Comparison of ENCODE assay signal across 14 mouse cellular contexts in genomic region chr6:97718184-97718910, GRCm38 (mm10).
DNase-seq lines count a peak whose midpoint lies in the region; ATAC-seq and TF ChIP-seq lines count a peak whose summit lies in the region.
"Had no signal": no experiment of that assay in that cellular context is flagged by ENCODE, and none has a peak within 500 bp of the region (broad histone marks: within the 10 kb centered on the region; RNA-seq: fewer than 3 reads in every experiment).

No protein-coding gene starts in this region.

- 0 out of 2 replicates have a peak, but pooled peaks have one; percentile 28 for ATAC-seq in lung, postnatal 0 days
- ATAC-seq in neural tube, embryonic 14.5 days (ENCODE audit: low read depth): peak; percentile 28; the same call in 1 of the 2 replicates
- ATAC-seq: forebrain, embryonic 13.5 days had no signal

- H3K27ac ChIP-seq in heart, adult 2 months: no peak overlapping the region
- H3K27ac ChIP-seq in lung, postnatal 0 days (ENCODE audit: low read length): no peak overlapping the region
- no peak overlapping the region for H3K27ac ChIP-seq in ES-E14 (ENCODE audit: insufficient read depth, low read depth, low read length, poor library complexity, severe bottlenecking)
- H3K27ac ChIP-seq in neural tube, embryonic 14.5 days (ENCODE audit: low read depth, low read length): no peak overlapping the region
- H3K27ac ChIP-seq: forebrain, embryonic 13.5 days had no signal

- 59% methylated on average over 6 of the region's 6 CpGs for WGBS in heart, adult 2 months
- WGBS in lung, postnatal 0 days: 46% methylated on average over 6 of the region's 6 CpGs
- WGBS in neural tube, embryonic 14.5 days: 20% methylated on average over 6 of the region's 6 CpGs

- no peak for TF ChIP-seq CTCF in heart, adult 2 months (IDR thresholded peaks at IDR 0.05)
- TF ChIP-seq CTCF in lung, postnatal 0 days (IDR thresholded peaks at IDR 0.05): no peak

- TF ChIP-seq EP300 in heart, adult 2 months (IDR thresholded peaks at IDR 0.05; ENCODE audit: insufficient read depth, low read depth, low read length): no peak
- TF ChIP-seq EP300 in lung, postnatal 0 days (IDR thresholded peaks at IDR 0.05): no peak

- no peak overlapping the region for H3K4me2 ChIP-seq in lung, postnatal 0 days (replicated peaks; ENCODE audit: low read depth, low read length)
- H3K4me2 ChIP-seq in neural tube, embryonic 14.5 days (ENCODE audit: low read depth, low read length): no peak overlapping the region
- H3K4me2 ChIP-seq: forebrain, embryonic 13.5 days had no signal

- no peaks in the 10 kb centered on the region for H3K4me1 ChIP-seq in heart, adult 2 months (ENCODE audit: control insufficient read depth, insufficient read depth, low read length)
- no peaks in the 10 kb centered on the region for H3K4me1 ChIP-seq in lung, postnatal 0 days (ENCODE audit: insufficient read depth, low read depth, low read length)
- peaks cover 3 to 4% of the 10 kb centered on the region in 2 experiments; a peak in 3 of 4 replicates for H3K4me1 ChIP-seq in ES-E14 (ENCODE audit: control insufficient read depth in 2 of 2, insufficient read depth in 2 of 2, low read length in 2 of 2, poor library complexity in 1 of 2)
- no peaks in the 10 kb centered on the region for H3K4me1 ChIP-seq in neural tube, embryonic 14.5 days (ENCODE audit: control insufficient read depth, insufficient read depth, low read length)
- H3K4me1 ChIP-seq: forebrain, embryonic 13.5 days had no signal

- H3K9ac ChIP-seq in heart, adult 2 months (ENCODE audit: low read depth, low read length): no peak overlapping the region
- no peak overlapping the region for H3K9ac ChIP-seq in lung, postnatal 0 days (replicated peaks; ENCODE audit: low read depth)
- no peak overlapping the region for H3K9ac ChIP-seq in ES-E14 (ENCODE audit: insufficient read depth, low read depth, low read length, poor library complexity, severe bottlenecking)
- H3K9ac ChIP-seq in neural tube, embryonic 14.5 days (replicated peaks; ENCODE audit: low read depth, low read length): no peak overlapping the region
- H3K9ac ChIP-seq: forebrain, embryonic 13.5 days had no signal

- no peaks in the 10 kb centered on the region for H3K9me3 ChIP-seq in lung, postnatal 0 days (ENCODE audit: low read length)
- no peaks in the 10 kb centered on the region for H3K9me3 ChIP-seq in ES-E14 (ENCODE audit: control insufficient read depth, insufficient read depth, low read depth, low read length)
- no peaks in the 10 kb centered on the region for H3K9me3 ChIP-seq in neural tube, embryonic 14.5 days (ENCODE audit: control insufficient read depth, low read length)
- H3K9me3 ChIP-seq: forebrain, embryonic 13.5 days had no signal

- no peaks in the 10 kb centered on the region for H3K79me2 ChIP-seq in heart, adult 2 months (replicated peaks; ENCODE audit: control insufficient read depth, insufficient read depth, low read length)

- H3K36me3 ChIP-seq in heart, adult 2 months (ENCODE audit: control insufficient read depth, insufficient read depth, low read length): no peaks in the 10 kb centered on the region
- H3K36me3 ChIP-seq in lung, postnatal 0 days (ENCODE audit: insufficient read depth, low read length): no peaks in the 10 kb centered on the region
- no peaks in the 10 kb centered on the region for H3K36me3 ChIP-seq in ES-E14 (ENCODE audit: control insufficient read depth, insufficient read depth, low read length, poor library complexity, severe bottlenecking)
- no peaks in the 10 kb centered on the region for H3K36me3 ChIP-seq in neural tube, embryonic 14.5 days (ENCODE audit: control insufficient read depth, insufficient read depth, low read length)

- H3K4me3 ChIP-seq in heart, adult 2 months: no peak overlapping the region
- no peak overlapping the region for H3K4me3 ChIP-seq in lung, postnatal 0 days (ENCODE audit: low read depth, low read length)
- H3K4me3 ChIP-seq in ES-E14 (ENCODE audit: insufficient read depth in 1 of 2, low read depth in 1 of 2, low read length in 2 of 2, poor library complexity in 1 of 2, severe bottlenecking in 1 of 2): no peak overlapping the region
- H3K4me3 ChIP-seq in neural tube, embryonic 14.5 days (ENCODE audit: low read depth, low read length): no peak overlapping the region
- H3K4me3 ChIP-seq: forebrain, embryonic 13.5 days had no signal

- in situ Hi-C loops in ES-E14 (cut with MboI; ENCODE audit: low sequenced_read_pairs in 2 of 2, unreplicated experiment in 2 of 2): no loop called here

- peak; percentile 35 for DNase-seq in heart, adult 11 months
- no peak for DNase-seq in heart, adult 2 months
- DNase-seq in lung, postnatal 0 days (ENCODE audit: low spot score): peak; percentile 40
- DNase-seq in lung, postnatal 36 days: no peak
- DNase-seq in ES-E14 (ENCODE audit: low read depth, low spot score): peak; percentile 21
- no peak for DNase-seq in cerebellum, postnatal 14 days
- DNase-seq: cerebellum, adult 8-10 months; kidney, adult 8-10 months; liver; lung, adult 18-20 months; right cerebral cortex, postnatal 14 days; thymus, postnatal 4 days had no signal

- H3K27me3 ChIP-seq in heart, adult 2 months (ENCODE audit: control insufficient read depth, insufficient read depth, low read length): no peaks in the 10 kb centered on the region
- no peaks in the 10 kb centered on the region for H3K27me3 ChIP-seq in lung, postnatal 0 days (replicated peaks; ENCODE audit: insufficient read depth, low read length)
- no peaks in the 10 kb centered on the region for H3K27me3 ChIP-seq in neural tube, embryonic 14.5 days (ENCODE audit: control insufficient read depth, insufficient read depth, low read length)
- H3K27me3 ChIP-seq: forebrain, embryonic 13.5 days had no signal

- TF ChIP-seq POLR2A in heart, adult 2 months (IDR thresholded peaks at IDR 0.05; ENCODE audit: insufficient read depth, low read depth, low read length): no peak

- intact Hi-C loops in heart, adult 2 months (cut with DNase I): no loop called here

TF ChIP-seq in ES-E14, 5 proteins besides CTCF, POLR2A, EP300 and RAD21:
- TF ChIP-seq ZNF384 (IDR thresholded peaks at IDR 0.05; ENCODE audit: low read depth, low read length) (no peak), MAFK (IDR thresholded peaks at IDR 0.05; ENCODE audit: insufficient read depth, low read depth, low read length) (no peak), ZC3H11A (IDR thresholded peaks at IDR 0.05; ENCODE audit: borderline replicate concordance, low read depth, low read length) (no peak), HCFC1 (IDR thresholded peaks at IDR 0.05; ENCODE audit: borderline replicate concordance, insufficient read depth, low read length) (no peak), CHD2 (IDR thresholded peaks at IDR 0.05; ENCODE audit: low read depth, low read length) (no peak)

Comparison
In these comparisons a context has a peak if more than half of its experiments do, and no peak if none do; other contexts are left out.
1. DNase-seq: peak in heart, adult 11 months (single experiment), lung, postnatal 0 days (single experiment) and ES-E14 (single experiment); none in heart, adult 2 months (0 of 2), lung, postnatal 36 days (single experiment) and cerebellum, postnatal 14 days (0 of 2).